Mouse (Mus musculus) CH12.LX (cell line): ENCODE results near the gene Tmem119. TPM values are rescaled to one million over a fixed set of nuclear protein-coding genes. Genes with fewer than 3 reads are reported as not detected.

Experiments
- DNase-seq: peaks from one replicate; pipeline ENCODE4 v3.0.0-alpha.2; 2013; ENCODE audit errors: extremely low read depth
- H3K27ac ChIP-seq: 2 replicates; pipeline ENCODE4 v1.5.1; 2012; ENCODE audit warnings: low read depth, mild to moderate bottlenecking, control low read depth, moderate library complexity; ENCODE audit not compliant: insufficient read depth
- H3K27me3 ChIP-seq: replicated peaks from 2 replicates; pipeline ENCODE3; 2012; ENCODE audit warnings: inconsistent platforms
- H3K36me3 ChIP-seq, 2 experiments: replicated peaks in 1 of 2; 2 replicates each; pipeline versions ENCODE3 to v1.6.1; 2012; ENCODE audit warnings: inconsistent platforms in 1 of 2, low read length in 1 of 2, mild to moderate bottlenecking in 1 of 2, mixed read lengths in 1 of 2, moderate library complexity in 1 of 2; ENCODE audit not compliant: control insufficient read depth in 1 of 2, insufficient read depth in 1 of 2
- H3K4me1 ChIP-seq, 2 experiments: 2 replicates each; pipeline ENCODE4 v1.6.1; 2012; ENCODE audit warnings: inconsistent platforms in 1 of 2, moderate library complexity in 1 of 2; ENCODE audit not compliant: insufficient read depth in 2 of 2, control insufficient read depth in 1 of 2
- H3K4me2 ChIP-seq: 2 replicates; pipeline ENCODE4 v1.6.1; 2012; ENCODE audit warnings: low read depth, mild to moderate bottlenecking, control low read depth; ENCODE audit not compliant: poor library complexity, insufficient read depth, severe bottlenecking
- H3K4me3 ChIP-seq, 3 experiments: fragments of 150-350 bp in 1 of 3; sonication (generic) in 1 of 3; replicated peaks in 1 of 3; 2 replicates each; pipeline versions ENCODE3 to v1.5.1; 2011 to 2012; ENCODE audit warnings: low read depth in 2 of 3, low read length in 2 of 3, mild to moderate bottlenecking in 2 of 3, moderate library complexity in 2 of 3, control low read depth in 1 of 3, improper control_type of control experiment in 1 of 3, inconsistent platforms in 1 of 3, mixed read lengths in 1 of 3; ENCODE audit not compliant: poor library complexity in 1 of 3
- H3K79me2 ChIP-seq: replicated peaks from 2 replicates; pipeline ENCODE4 v1.6.1; 2012; ENCODE audit warnings: mild to moderate bottlenecking, moderate library complexity; ENCODE audit not compliant: control insufficient read depth, poor library complexity, insufficient read depth, severe bottlenecking; ENCODE audit errors: extremely low read depth
- H3K9ac ChIP-seq: 2 replicates; pipeline ENCODE4 v1.6.1; 2012; ENCODE audit warnings: low read depth, mild to moderate bottlenecking, control low read depth, moderate library complexity; ENCODE audit not compliant: insufficient read depth
- H3K9me3 ChIP-seq: replicated peaks from 2 replicates; pipeline ENCODE3; 2012; ENCODE audit warnings: low read length, inconsistent platforms, mixed read lengths
- BHLHE40 ChIP-seq: IDR thresholded peaks from 2 replicates; pipeline ENCODE4 v1.6.1; 2011; ENCODE audit warnings: mild to moderate bottlenecking, low read depth, low read length, improper control_type of control experiment
- CHD1 ChIP-seq: IDR thresholded peaks from 2 replicates; pipeline ENCODE4 v1.6.1; 2012; ENCODE audit warnings: low read depth, low read length, improper control_type of control experiment, inconsistent platforms
- CHD2 ChIP-seq: IDR thresholded peaks from 2 replicates; pipeline ENCODE4 v1.6.1; 2011; ENCODE audit warnings: low read length, improper control_type of control experiment
- CTCF ChIP-seq, 2 experiments: IDR thresholded peaks in 1 of 2; conservative IDR thresholded peaks in 1 of 2; 2 replicates each; pipeline ENCODE4 v1.5.1; 2011 to 2012; ENCODE audit warnings: low read depth in 2 of 2, low read length in 2 of 2, improper control_type of control experiment in 1 of 2, inconsistent platforms in 1 of 2, mild to moderate bottlenecking in 1 of 2, moderate library complexity in 1 of 2
- E2F4 ChIP-seq: IDR thresholded peaks from 2 replicates; pipeline ENCODE4 v1.6.1; 2011; ENCODE audit warnings: low read depth, low read length, improper control_type of control experiment; ENCODE audit not compliant: insufficient replicate concordance
- ELF1 ChIP-seq: IDR thresholded peaks from 2 replicates; pipeline ENCODE4 v1.6.1; 2014; ENCODE audit warnings: low read depth, mild to moderate bottlenecking, inconsistent platforms, low read length, improper control_type of control experiment
- EP300 ChIP-seq: IDR thresholded peaks from 2 replicates; pipeline ENCODE4 v1.6.1; 2011; ENCODE audit warnings: low read length, improper control_type of control experiment
- ETS1 ChIP-seq: conservative IDR thresholded peaks from 2 replicates; pipeline ENCODE4 v1.6.1; 2012; ENCODE audit warnings: low read depth, mild to moderate bottlenecking, inconsistent platforms, low read length, improper control_type of control experiment, moderate library complexity
- HCFC1 ChIP-seq: IDR thresholded peaks from 2 replicates; pipeline ENCODE4 v1.6.1; 2012; ENCODE audit warnings: low read depth, mild to moderate bottlenecking, inconsistent platforms, low read length, improper control_type of control experiment
- KAT2A ChIP-seq: IDR thresholded peaks from 2 replicates; pipeline ENCODE4 v1.6.1; 2012; ENCODE audit warnings: low read length, improper control_type of control experiment, inconsistent platforms; ENCODE audit not compliant: insufficient replicate concordance
- MAX ChIP-seq: IDR thresholded peaks from 2 replicates; pipeline ENCODE4 v1.6.1; 2011; ENCODE audit warnings: low read length, improper control_type of control experiment
- MAZ ChIP-seq: IDR thresholded peaks from 2 replicates; pipeline ENCODE4 v1.6.1; 2012; ENCODE audit warnings: low read depth, mild to moderate bottlenecking, inconsistent platforms, low read length, improper control_type of control experiment, moderate library complexity
- MEF2A ChIP-seq: IDR thresholded peaks from 2 replicates; pipeline ENCODE4 v1.6.1; 2014; ENCODE audit warnings: low read depth, mild to moderate bottlenecking, inconsistent platforms, low read length, improper control_type of control experiment, borderline replicate concordance
- NRF1 ChIP-seq: IDR thresholded peaks from 2 replicates; pipeline ENCODE4 v1.6.1; 2014; ENCODE audit warnings: low read depth, mild to moderate bottlenecking, inconsistent platforms, low read length, improper control_type of control experiment, moderate library complexity
- POLR2AphosphoS2 ChIP-seq: IDR thresholded peaks from 2 replicates; pipeline ENCODE4 v1.6.1; 2011; ENCODE audit warnings: low read depth, low read length, improper control_type of control experiment
- RAD21 ChIP-seq: IDR thresholded peaks from 2 replicates; pipeline ENCODE4 v1.6.1; 2011; ENCODE audit warnings: low read depth, mild to moderate bottlenecking, low read length, improper control_type of control experiment, moderate library complexity
- RCOR1 ChIP-seq: conservative IDR thresholded peaks from 2 replicates; pipeline ENCODE4 v1.6.1; 2012; ENCODE audit warnings: low read depth, mild to moderate bottlenecking, inconsistent platforms, low read length, improper control_type of control experiment
- TBP ChIP-seq: conservative IDR thresholded peaks from 2 replicates; pipeline ENCODE4 v1.6.1; 2011; ENCODE audit warnings: low read depth, low read length, improper control_type of control experiment
- UBTF ChIP-seq: IDR thresholded peaks from 2 replicates; pipeline ENCODE4 v1.6.1; 2012; ENCODE audit warnings: low read depth, mild to moderate bottlenecking, inconsistent platforms, low read length, improper control_type of control experiment, moderate library complexity
- USF1 ChIP-seq: IDR thresholded peaks from 2 replicates; pipeline ENCODE4 v1.6.1; 2014; ENCODE audit warnings: low read depth, mild to moderate bottlenecking, inconsistent platforms, low read length, improper control_type of control experiment
- USF2 ChIP-seq: conservative IDR thresholded peaks from 2 replicates; pipeline ENCODE4 v1.6.1; 2011; ENCODE audit warnings: low read depth, low read length, improper control_type of control experiment
- ZMIZ1 ChIP-seq: IDR thresholded peaks from 2 replicates; pipeline ENCODE4 v1.6.1; 2012; ENCODE audit warnings: low read depth, mild to moderate bottlenecking, inconsistent platforms, low read length, improper control_type of control experiment
- dilution Hi-C: fragments of 300-500 bp; cut with MboI; formaldehyde crosslinking; loops from 2 replicates; pipeline ENCODE4 v1.14.3; 2020; ENCODE audit warnings: low sequenced_read_pairs; ENCODE audit not compliant: extremely low pct_unique_long_range_greater_than_20kb, extremely low pct_ligation_motif_present
- in situ Hi-C: fragments of 300-500 bp; cut with MboI; formaldehyde crosslinking; loops from 3 replicates; pipeline ENCODE4 v1.14.3; 2019; ENCODE audit warnings: low sequenced_read_pairs, low pct_ligation_motif_present, low pct_unique_long_range_greater_than_20kb, mixed read lengths
- polyA plus RNA-seq: library from polyadenylated mRNA; unstranded; fragments of >175 nt; gene quantifications from 2 replicates; pipeline ENCODE4 v1.2.1, GENCODE M21; 2012; ENCODE audit warnings: low read depth; ENCODE audit not compliant: insufficient read length
- total RNA-seq, 2 experiments: library from RNA; depleted of rRNA; stranded (reverse); fragments of 300-350 nt in 1 of 2; fragments of >200 nt in 1 of 2; gene quantifications; 2 replicates each; pipeline ENCODE4 v1.2.3; 2012 to 2014

The Tmem119 gene
- total and polyA plus RNA-seq, 3 experiments: 0.30 to 1.5 (median 1.0) TPM

- in situ Hi-C loops: loop anchor here (10.0 kb wide), 2 partner anchors 55 to 245 kb away; partner anchors contain the start of genes Iscu and Sart3
Measured at GRCm38 (mm10) chr5:113829566-113830291, 29.4 kb upstream of the Tmem119 start.

GRCm38 (mm10) chr5:113828481-113828880 lies 28.2 kb upstream of the Tmem119 start:
- in situ Hi-C loops: loop anchor here (10.0 kb wide), 1 partner anchor 244 kb away; no protein-coding TSS in a partner anchor

More at GRCm38 (mm10) chr5:113829566-113830291, 29.4 kb upstream of the Tmem119 start:
- H3K9ac ChIP-seq: peak overlapping the region; percentile 29; the same call in 1 of the 2 replicates
- TF ChIP-seq MAZ (peak; percentile 77; the same call in 1 of the 2 replicates), USF1 (no peak), E2F4 (0 out of 2 replicates have a peak, but pooled peaks have one; percentile 55), KAT2A (no peak), POLR2AphosphoS2 (no peak), RCOR1 (0 out of 2 replicates have a peak, but pooled peaks have one; percentile 11), RAD21 (no peak), CHD1 (0 out of 2 replicates have a peak, but pooled peaks have one; percentile 23), CTCF (conservative IDR thresholded peaks at IDR 0.05 in 1 of 2, IDR thresholded peaks at IDR 0.05 in 1 of 2; ENCODE audit: low read depth in 2 of 2, low read length in 2 of 2) (no peak), ELF1 (no peak), ETS1 (no peak), MEF2A (no peak), HCFC1 (peak; percentile 37), ZMIZ1 (0 out of 2 replicates have a peak, but pooled peaks have one; percentile 61), USF2 (no peak), BHLHE40 (peak; percentile 58), MAX (no peak), TBP (peak; percentile 56; the same call in 1 of the 2 replicates), UBTF (no peak), NRF1 (peak; percentile 69)
- H3K9me3 ChIP-seq: peaks cover 16% of the 10 kb centered on the region
- dilution Hi-C loops: no loop called here
- H3K4me3 ChIP-seq: peak overlapping the region; percentile 30 to 68 (median 53)
- H3K27ac ChIP-seq: peak overlapping the region; percentile 90
- peaks cover 7 to 28% of the 10 kb centered on the region in 2 experiments for H3K36me3 ChIP-seq
- no peaks in the 10 kb centered on the region for H3K27me3 ChIP-seq
- peaks cover 35 to 82% of the 10 kb centered on the region in 2 experiments for H3K4me1 ChIP-seq
- H3K4me2 ChIP-seq: peak overlapping the region; percentile 55
- no peaks in the 10 kb centered on the region for H3K79me2 ChIP-seq
- peak; percentile 37 for DNase-seq

More at GRCm38 (mm10) chr5:113828481-113828880, 28.2 kb upstream of the Tmem119 start:
- dilution Hi-C loops: no loop called here
- Histone ChIP-seq H3K4me1 (peaks cover 33 to 78% of the 10 kb centered on the region in 2 experiments), H3K9ac (peak overlapping the region; percentile 37), H3K4me2 (peak overlapping the region; percentile 34; the same call in 1 of the 2 replicates), H3K27me3 (no peaks in the 10 kb centered on the region), H3K79me2 (no peaks in the 10 kb centered on the region), H3K9me3 (peaks cover 24% of the 10 kb centered on the region), H3K36me3 (peaks cover 7 to 37% of the 10 kb centered on the region in 2 experiments), H3K4me3 (peak overlapping the region; percentile 18 to 34 (median 21)), H3K27ac (peak overlapping the region; percentile 75)
- TF ChIP-seq CHD2: peak; percentile 63
- no peak for TF ChIP-seq EP300
- peak; percentile 16 for TF ChIP-seq ETS1
- DNase-seq: peak; percentile 65
